Mouse (Mus musculus): ENCODE data around the gene Myrf.

- TF ChIP-seq CTCF (IDR thresholded peaks at IDR 0.05; ENCODE audit: borderline replicate concordance, insufficient read depth, low read depth, low read length) (no peak), POLR2A (IDR thresholded peaks at IDR 0.05; ENCODE audit: borderline replicate concordance, insufficient read depth, low read length) (no peak)
Measured at GRCm38 (mm10) chr19:10289609-10290150, 49.1 kb upstream of the Myrf start.

All from cerebellum, adult 2 months (tissue).